Comparison of ENCODE assay signal across 8 mouse cellular contexts in genomic region chr10:62111207-62111576, GRCm38 (mm10). TPM values are rescaled to one million over a fixed set of nuclear protein-coding genes. Genes with fewer than 3 reads are reported as not detected.
A peak's percentile ranks its signal among the peaks of the same experiment; 100 is the strongest.
DNase-seq lines count a peak whose midpoint lies in the region; ATAC-seq and TF ChIP-seq lines count a peak whose summit lies in the region.

No protein-coding gene starts in this region.

- H3K4me2 ChIP-seq in lung, embryonic 16.5 days (ENCODE audit: low read depth, low read length): peak overlapping the region; percentile 92
- H3K4me2 ChIP-seq in intestine, embryonic 16.5 days (ENCODE audit: low read depth, low read length): peak overlapping the region; percentile 95
- H3K4me2 ChIP-seq in midbrain, postnatal 0 days (ENCODE audit: low read depth, low read length, poor library complexity, severe bottlenecking): peak overlapping the region; percentile 93

- H3K36me3 ChIP-seq in lung, embryonic 16.5 days (ENCODE audit: control insufficient read depth, insufficient read depth, low read length): no peaks in the 10 kb centered on the region
- H3K36me3 ChIP-seq in intestine, embryonic 16.5 days (ENCODE audit: control insufficient read depth, insufficient read depth, low read length): no peaks in the 10 kb centered on the region
- H3K36me3 ChIP-seq in midbrain, postnatal 0 days (ENCODE audit: insufficient read depth, low read length): peaks cover 6% of the 10 kb centered on the region; the same call in 1 of the 2 replicates

- peak overlapping the region; percentile 63 for H3K4me3 ChIP-seq in lung, embryonic 16.5 days (ENCODE audit: low read length)
- peak overlapping the region; percentile 74 for H3K4me3 ChIP-seq in intestine, embryonic 16.5 days (ENCODE audit: low read length)
- H3K4me3 ChIP-seq in midbrain, postnatal 0 days (ENCODE audit: low read depth, low read length): peak overlapping the region; percentile 71

- DNase-seq in cerebellum, adult 11 months: peak; percentile 54
- no peak for DNase-seq in cerebellum, postnatal 4 days (ENCODE audit: low spot score in 2 of 2)
- no peak for DNase-seq in lung, postnatal 14 days
- no peak for DNase-seq in midbrain, postnatal 0 days (ENCODE audit: low spot score)
- no peak for DNase-seq in adrenal gland, postnatal 25 days

- no peaks in the 10 kb centered on the region for H3K4me1 ChIP-seq in lung, embryonic 16.5 days (replicated peaks; ENCODE audit: control insufficient read depth, insufficient read depth, low read length)
- H3K4me1 ChIP-seq in intestine, embryonic 16.5 days (ENCODE audit: control insufficient read depth, insufficient read depth, low read length): peaks cover 4% of the 10 kb centered on the region; the same call in 1 of the 2 replicates
- H3K4me1 ChIP-seq in midbrain, postnatal 0 days (ENCODE audit: insufficient read depth, low read length): peaks cover 5% of the 10 kb centered on the region; the same call in 1 of the 2 replicates

- peaks cover 15% of the 10 kb centered on the region for H3K27me3 ChIP-seq in lung, embryonic 16.5 days (ENCODE audit: control insufficient read depth, insufficient read depth, low read depth, low read length)
- H3K27me3 ChIP-seq in intestine, embryonic 16.5 days (replicated peaks; ENCODE audit: control insufficient read depth, insufficient read depth, low read length): no peaks in the 10 kb centered on the region; the same call in 1 of the 2 replicates
- H3K27me3 ChIP-seq in midbrain, postnatal 0 days (ENCODE audit: insufficient read depth, low read length): no peaks in the 10 kb centered on the region

- no peak for TF ChIP-seq CTCF in midbrain, postnatal 0 days (IDR thresholded peaks at IDR 0.05)

- 30% methylated on average over 6 of the region's 6 CpGs for WGBS in lung, embryonic 16.5 days
- 39% methylated on average over 6 of the region's 6 CpGs for WGBS in intestine, embryonic 16.5 days
- WGBS in midbrain, postnatal 0 days: 38% methylated on average over 6 of the region's 6 CpGs

- H3K9me3 ChIP-seq in lung, embryonic 16.5 days (ENCODE audit: control insufficient read depth, low read length): no peaks in the 10 kb centered on the region
- H3K9me3 ChIP-seq in intestine, embryonic 16.5 days (ENCODE audit: control insufficient read depth, low read length): no peaks in the 10 kb centered on the region
- no peaks in the 10 kb centered on the region for H3K9me3 ChIP-seq in midbrain, postnatal 0 days (ENCODE audit: low read length)

- no peak overlapping the region for H3K27ac ChIP-seq in lung, embryonic 16.5 days (ENCODE audit: low read length)
- H3K27ac ChIP-seq in intestine, embryonic 16.5 days (ENCODE audit: low read length): no peak overlapping the region
- no peak overlapping the region for H3K27ac ChIP-seq in midbrain, postnatal 0 days (ENCODE audit: low read depth, low read length)

- ATAC-seq in lung, embryonic 16.5 days (ENCODE audit: low read depth): peak; percentile 47; the same call in 1 of the 2 replicates
- ATAC-seq in intestine, embryonic 16.5 days: peak; percentile 9; the same call in 1 of the 2 replicates
- peak; percentile 57; the same call in 1 of the 2 replicates for ATAC-seq in midbrain, postnatal 0 days (ENCODE audit: low FRiP score)
- ATAC-seq in activated CD4-positive, CD25-positive, alpha-beta regulatory T cell, adult 4 months: no peak

- H3K9ac ChIP-seq in lung, embryonic 16.5 days (ENCODE audit: low read length): peak overlapping the region; percentile 76; the same call in 1 of the 2 replicates
- H3K9ac ChIP-seq in intestine, embryonic 16.5 days (ENCODE audit: low read depth, low read length): peak overlapping the region; percentile 85; the same call in 1 of the 2 replicates
- peak overlapping the region; percentile 85 for H3K9ac ChIP-seq in midbrain, postnatal 0 days (replicated peaks; ENCODE audit: low read length, poor library complexity, severe bottlenecking)

RNA-seq across cellular contexts. Expression of gene Neurog3, which starts 21.7 kb away (rescaled TPM):
- polyA plus RNA-seq in lung, embryonic 16.5 days (2015; fragmentation: Nextera tagmentation; extraction: Ambion mirVana): not detected in 2 replicates
- 6.1 and 6.3 TPM in 2 replicates for polyA plus RNA-seq in intestine, embryonic 16.5 days (2015; fragmentation: Nextera tagmentation; extraction: Ambion mirVana)
- not detected in 2 replicates for total RNA-seq in midbrain, postnatal 0 days (2014; rRNA removed)
- polyA plus RNA-seq in midbrain, postnatal 0 days (2015; fragmentation: Nextera tagmentation; extraction: Ambion mirVana): not detected in 2 replicates
- not detected in 2 replicates for total RNA-seq in adrenal gland, postnatal 25 days (2021)
- not detected for polyA plus RNA-seq in activated CD4-positive, CD25-positive, alpha-beta regulatory T cell, adult 4 months (2017; shearing (Covaris generic))

RNA-seq across cellular contexts. Expression of gene Fam241b, which starts 32.5 kb away (rescaled TPM):
- polyA plus RNA-seq in lung, embryonic 16.5 days (2015; fragmentation: Nextera tagmentation; extraction: Ambion mirVana): 16.2 and 18.4 TPM in 2 replicates
- polyA plus RNA-seq in intestine, embryonic 16.5 days (2015; fragmentation: Nextera tagmentation; extraction: Ambion mirVana): 42.4 and 43.1 TPM in 2 replicates
- total RNA-seq in midbrain, postnatal 0 days (2014; rRNA removed): 101 and 114 TPM in 2 replicates
- polyA plus RNA-seq in midbrain, postnatal 0 days (2015; fragmentation: Nextera tagmentation; extraction: Ambion mirVana): 208 and 217 TPM in 2 replicates
- 3.3 and 6.3 TPM in 2 replicates for total RNA-seq in adrenal gland, postnatal 25 days (2021)
- 1 to 10 TPM; 2.9 to 3.3 TPM for polyA plus RNA-seq in activated CD4-positive, CD25-positive, alpha-beta regulatory T cell, adult 4 months (2017; shearing (Covaris generic))
